Mouse (Mus musculus) stomach, embryonic 15.5 days (tissue): ENCODE measurements around the gene Foxb1. TPM values are rescaled to one million over a fixed set of nuclear protein-coding genes. Genes with fewer than 3 reads are reported as not detected.

Experiments
- ATAC-seq: fragments of 200-750 bp; cut with Nextera tagmentation; 2 replicates; pipeline ENCODE4 v1.8.0; 2017; ENCODE audit warnings: low read depth, moderate number of reproducible peaks, moderate TSS enrichment; ENCODE audit not compliant: insufficient read depth, low FRiP score
- H3K27ac ChIP-seq: fragments of 300-500 bp; sonication (generic); 2 replicates; pipeline ENCODE4 v1.5.1; 2015; ENCODE audit warnings: mild to moderate bottlenecking, inconsistent platforms
- H3K27me3 ChIP-seq: fragments of 300-500 bp; sonication (generic); replicated peaks from 2 replicates; pipeline ENCODE4 v1.6.1; 2015; ENCODE audit warnings: inconsistent platforms
- H3K36me3 ChIP-seq: fragments of 300-500 bp; sonication (generic); 2 replicates; pipeline ENCODE4 v1.6.1; 2015; ENCODE audit warnings: inconsistent platforms
- H3K4me1 ChIP-seq: fragments of 300-500 bp; sonication (generic); 2 replicates; pipeline ENCODE4 v1.6.1; 2015; ENCODE audit warnings: inconsistent platforms
- H3K4me2 ChIP-seq: fragments of 300-500 bp; sonication (generic); 2 replicates; pipeline ENCODE4 v1.6.1; 2015; ENCODE audit warnings: mild to moderate bottlenecking, inconsistent platforms
- H3K4me3 ChIP-seq: fragments of 300-500 bp; sonication (generic); replicated peaks from 2 replicates; pipeline ENCODE4 v1.5.1; 2015; ENCODE audit warnings: inconsistent platforms
- H3K9ac ChIP-seq: fragments of 300-500 bp; sonication (generic); 2 replicates; pipeline ENCODE4 v1.6.1; 2015; ENCODE audit warnings: inconsistent platforms
- H3K9me3 ChIP-seq: fragments of 300-500 bp; sonication (generic); 2 replicates; pipeline ENCODE4 v1.6.1; 2016; ENCODE audit warnings: inconsistent platforms
- WGBS: fragments of 180-500 bp; shearing (Covaris S2); methylation state at CpG from one replicate; pipeline ENCODE4 v1.1.7; 2015; 5-methylcytosine and 5-hydroxymethylcytosine counted together
- polyA plus RNA-seq: library from polyadenylated mRNA; unstranded; fragments of >200 nt; fragmentation: Nextera tagmentation; extraction: Ambion mirVana; gene quantifications from 2 replicates; pipeline ENCODE4 v1.2.1, GENCODE M21; 2015

Foxb1 gene
- polyA plus RNA-seq, 1 experiment from 2014 or later, result 0.05 TPM

DNA sequence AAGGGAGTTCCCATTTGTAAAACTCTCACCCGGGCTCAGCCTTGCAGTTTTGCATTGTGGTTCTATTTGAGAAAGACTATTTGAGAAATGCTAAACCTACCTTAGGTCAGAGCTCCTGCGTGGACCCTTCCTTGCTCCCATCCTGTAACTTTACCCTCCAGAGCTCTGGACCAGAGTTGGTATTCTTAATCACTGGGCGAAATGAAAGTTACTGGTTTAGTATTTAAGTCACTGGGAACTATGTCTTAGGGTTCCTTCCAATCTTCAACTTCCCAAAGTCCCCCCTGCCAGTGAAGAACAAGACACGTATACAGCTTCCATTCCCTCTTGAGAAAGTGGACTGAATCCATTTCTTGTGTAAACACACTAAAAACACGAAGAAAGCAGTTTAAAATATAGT lies 5.6 kb downstream of the Foxb1 start:
- no peak overlapping the region for H3K9ac ChIP-seq
- H3K27ac ChIP-seq, result no peak overlapping the region
- H3K4me1 ChIP-seq, result 0 out of 2 replicates have a peak, but pooled peaks cover 8% of the 10 kb centered on the region
- no peak for ATAC-seq
- H3K27me3 ChIP-seq, result peaks cover 77% of the 10 kb centered on the region
- H3K4me3 ChIP-seq, result no peak overlapping the region
- H3K9me3 ChIP-seq, result no peaks in the 10 kb centered on the region
- no peak overlapping the region for H3K4me2 ChIP-seq
- H3K36me3 ChIP-seq, result no peaks in the 10 kb centered on the region
- 16% methylated on average over 5 of the region's 5 CpGs for WGBS

DNA sequence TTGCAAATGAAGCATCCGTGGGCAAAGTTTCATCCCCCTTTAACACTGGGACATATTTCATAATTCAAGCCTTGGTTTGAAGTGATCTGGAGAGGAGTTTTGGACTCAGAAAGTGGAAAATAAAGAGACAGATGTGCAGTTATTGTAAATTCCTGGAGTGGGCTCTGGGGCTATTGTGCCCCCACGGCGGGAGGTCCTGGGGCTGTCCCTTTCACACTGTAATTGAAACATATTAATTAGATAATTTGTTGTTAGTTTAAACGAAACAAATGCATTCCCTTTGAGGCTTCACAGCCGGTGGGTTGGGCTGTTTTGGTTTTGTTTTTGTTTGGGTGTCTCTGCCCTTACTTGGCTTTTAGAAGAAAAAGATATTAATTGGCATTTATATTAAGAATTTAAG lies 6.0 kb downstream of the Foxb1 start:
- Histone ChIP-seq H3K9me3 (no peaks in the 10 kb centered on the region), H3K27me3 (peaks cover 72% of the 10 kb centered on the region), H3K27ac (no peak overlapping the region), H3K36me3 (no peaks in the 10 kb centered on the region), H3K4me3 (no peak overlapping the region), H3K9ac (no peak overlapping the region), H3K4me1 (0 out of 2 replicates have a peak, but pooled peaks cover 7% of the 10 kb centered on the region), H3K4me2 (no peak overlapping the region)
- WGBS, result 12% methylated on average over 5 of the region's 5 CpGs
- ATAC-seq, result no peak

DNA sequence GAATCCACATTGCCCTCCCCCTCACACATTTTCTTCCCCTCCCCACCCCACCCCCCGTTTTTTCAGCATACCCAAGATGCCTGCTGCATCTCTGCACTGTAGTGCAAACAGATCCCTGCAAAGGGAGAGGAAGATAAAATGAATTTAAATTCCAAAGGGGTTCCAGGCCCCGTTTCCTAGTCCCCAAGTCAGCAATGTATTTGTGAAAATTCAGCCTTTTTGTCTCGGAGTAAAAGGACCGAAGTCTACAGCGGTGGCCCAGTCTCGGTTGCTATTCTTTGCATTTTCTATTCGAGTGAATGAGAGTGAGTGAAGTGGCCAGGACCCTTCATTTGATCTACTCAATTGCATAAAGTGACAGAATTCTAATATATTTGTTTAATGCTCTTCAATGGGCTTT lies 6.4 kb downstream of the Foxb1 start:
- no peak overlapping the region for H3K27ac ChIP-seq
- H3K27me3 ChIP-seq, result peaks cover 68% of the 10 kb centered on the region
- no peak overlapping the region for H3K4me2 ChIP-seq
- H3K36me3 ChIP-seq, result no peaks in the 10 kb centered on the region
- 8% methylated on average over 7 of the region's 7 CpGs for WGBS
- H3K9me3 ChIP-seq, result no peaks in the 10 kb centered on the region
- H3K4me3 ChIP-seq, result no peak overlapping the region
- no peak overlapping the region for H3K9ac ChIP-seq
- 0 out of 2 replicates have a peak, but pooled peaks cover 3% of the 10 kb centered on the region for H3K4me1 ChIP-seq
- no peak for ATAC-seq

DNA sequence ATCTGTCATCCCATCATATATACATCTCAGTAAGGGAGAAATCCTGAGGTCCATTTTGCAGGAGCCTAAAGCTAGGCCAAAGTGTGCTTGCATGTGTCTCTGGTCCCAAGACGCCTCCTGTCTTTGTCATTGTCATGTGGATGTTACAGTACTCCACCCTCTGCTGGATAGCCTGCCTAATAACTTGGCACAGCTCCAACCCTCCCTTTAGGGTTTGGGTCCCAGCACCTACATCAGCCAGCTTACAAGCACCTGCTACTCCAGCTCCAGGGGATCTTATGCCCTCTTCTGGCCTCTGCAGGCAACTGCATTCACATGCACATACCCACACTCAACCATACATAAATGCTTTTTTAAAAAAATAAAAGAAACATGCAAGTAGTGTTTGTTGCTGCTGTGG lies 12.8 kb downstream of the Foxb1 start:
- no peak overlapping the region for H3K4me2 ChIP-seq
- WGBS, result 97% methylated on average over 1 of the region's 1 CpGs
- H3K4me1 ChIP-seq, result no peaks in the 10 kb centered on the region
- no peak overlapping the region for H3K27ac ChIP-seq
- H3K4me3 ChIP-seq, result no peak overlapping the region
- H3K27me3 ChIP-seq, result peaks cover 11% of the 10 kb centered on the region; the same call in 1 of the 2 replicates
- H3K9ac ChIP-seq, result no peak overlapping the region
- ATAC-seq, result no peak
- no peaks in the 10 kb centered on the region for H3K36me3 ChIP-seq
- no peaks in the 10 kb centered on the region for H3K9me3 ChIP-seq

DNA sequence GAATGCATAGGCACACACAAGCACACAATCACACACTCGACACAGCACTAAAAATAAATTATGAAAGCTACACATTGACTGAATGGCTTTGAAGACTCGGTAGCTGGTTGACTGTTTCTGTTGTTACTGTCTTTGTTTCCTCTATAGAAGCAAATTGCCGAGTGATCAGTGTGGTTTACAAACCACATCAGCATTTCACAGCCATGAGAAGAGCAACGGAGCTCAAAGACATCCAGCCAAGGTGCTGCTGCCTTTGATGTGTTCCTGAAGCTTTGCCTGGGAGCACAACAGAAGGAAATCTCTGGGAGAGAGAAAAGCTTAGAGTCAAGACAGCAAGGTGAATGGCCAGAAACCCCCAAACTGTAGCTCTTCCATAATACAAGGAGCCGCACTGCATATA lies 32.0 kb downstream of the Foxb1 start:
- no peaks in the 10 kb centered on the region for H3K9me3 ChIP-seq
- no peak overlapping the region for H3K4me2 ChIP-seq
- H3K4me1 ChIP-seq, result no peaks in the 10 kb centered on the region
- no peaks in the 10 kb centered on the region for H3K36me3 ChIP-seq
- ATAC-seq, result no peak
- WGBS, result 47% methylated on average over 5 of the region's 5 CpGs
- no peak overlapping the region for H3K27ac ChIP-seq
- no peak overlapping the region for H3K4me3 ChIP-seq
- H3K9ac ChIP-seq, result no peak overlapping the region
- H3K27me3 ChIP-seq, result no peaks in the 10 kb centered on the region

DNA sequence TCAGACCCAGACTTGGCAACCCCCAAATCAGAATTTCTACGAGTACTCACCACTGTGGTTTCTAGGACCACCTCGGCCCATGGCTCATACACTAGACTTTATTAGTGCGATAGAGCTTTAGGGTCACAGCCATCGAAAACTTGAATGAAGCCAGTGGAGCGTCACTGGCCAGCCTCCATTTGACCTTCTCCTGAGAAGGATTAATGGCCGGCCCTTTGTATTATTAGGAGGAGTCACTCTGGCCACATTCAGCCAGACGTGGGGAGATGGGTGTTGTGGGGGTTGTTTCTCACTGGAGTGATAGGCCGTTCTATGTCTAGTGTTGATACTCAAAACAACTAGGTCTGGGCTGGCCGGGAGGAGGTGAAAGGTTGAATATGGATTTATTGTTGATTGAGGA lies 42.3 kb downstream of the Foxb1 start:
- Histone ChIP-seq H3K9ac (no peak overlapping the region), H3K36me3 (no peaks in the 10 kb centered on the region), H3K4me3 (no peak overlapping the region), H3K27me3 (no peaks in the 10 kb centered on the region), H3K9me3 (no peaks in the 10 kb centered on the region), H3K4me1 (peaks cover 9% of the 10 kb centered on the region; the same call in 1 of the 2 replicates), H3K4me2 (no peak overlapping the region), H3K27ac (no peak overlapping the region)
- 83% methylated on average over 9 of the region's 9 CpGs for WGBS
- ATAC-seq, result no peak

DNA sequence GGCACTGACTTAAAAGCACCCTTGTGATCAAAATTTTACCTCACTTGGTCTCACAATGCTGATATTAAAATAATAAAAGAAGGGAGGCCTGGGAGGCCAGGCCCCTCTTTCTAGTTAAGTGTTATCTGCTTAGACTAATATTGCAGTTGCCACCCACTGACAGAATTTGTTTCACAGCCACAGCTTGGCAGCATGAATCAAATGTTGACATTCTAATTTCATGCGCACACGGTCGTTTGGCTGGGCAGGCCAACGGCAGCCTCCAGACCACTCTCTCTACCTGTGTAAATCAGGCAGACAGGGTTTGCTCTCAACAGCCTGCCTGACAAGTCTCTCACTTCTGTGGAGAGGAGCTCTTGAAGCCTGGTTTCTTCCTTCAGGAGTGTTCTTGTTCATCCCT lies 44.4 kb downstream of the Foxb1 start:
- no peak overlapping the region for H3K4me3 ChIP-seq
- H3K4me2 ChIP-seq, result no peak overlapping the region
- ATAC-seq, result peak; percentile 36; the same call in 1 of the 2 replicates
- no peak overlapping the region for H3K9ac ChIP-seq
- H3K27ac ChIP-seq, result no peak overlapping the region
- 23% methylated on average over 4 of the region's 4 CpGs for WGBS
- no peaks in the 10 kb centered on the region for H3K36me3 ChIP-seq
- no peaks in the 10 kb centered on the region for H3K9me3 ChIP-seq
- no peaks in the 10 kb centered on the region for H3K27me3 ChIP-seq
- peaks cover 11% of the 10 kb centered on the region for H3K4me1 ChIP-seq

DNA sequence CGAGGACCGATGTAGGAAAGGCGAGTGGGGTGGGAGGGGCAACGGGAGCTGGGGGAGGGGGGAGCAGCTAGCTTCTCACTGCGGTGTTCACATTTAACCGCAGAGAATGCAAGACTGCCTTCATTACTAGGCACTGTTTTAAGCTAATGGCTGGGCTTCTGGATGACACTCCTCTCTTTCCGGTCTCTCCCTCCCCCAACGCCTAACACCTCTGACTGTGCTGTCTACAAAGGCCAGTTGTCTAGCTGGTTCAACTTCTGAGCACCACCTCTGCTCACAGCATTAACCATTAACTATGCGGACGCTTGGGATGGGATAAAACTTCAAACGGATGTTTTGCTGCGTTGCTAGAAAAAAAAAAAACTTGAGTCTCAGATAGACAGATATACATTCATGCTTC lies 45.3 kb downstream of the Foxb1 start:
- ATAC-seq, result no peak; the same call in 1 of the 2 replicates
- Histone ChIP-seq H3K9me3 (no peaks in the 10 kb centered on the region), H3K9ac (no peak overlapping the region), H3K36me3 (no peaks in the 10 kb centered on the region), H3K27ac (no peak overlapping the region), H3K27me3 (no peaks in the 10 kb centered on the region), H3K4me2 (peak overlapping the region; percentile 21; the same call in 1 of the 2 replicates), H3K4me1 (peaks cover 11% of the 10 kb centered on the region), H3K4me3 (no peak overlapping the region)
- WGBS, result 18% methylated on average over 12 of the region's 12 CpGs

DNA sequence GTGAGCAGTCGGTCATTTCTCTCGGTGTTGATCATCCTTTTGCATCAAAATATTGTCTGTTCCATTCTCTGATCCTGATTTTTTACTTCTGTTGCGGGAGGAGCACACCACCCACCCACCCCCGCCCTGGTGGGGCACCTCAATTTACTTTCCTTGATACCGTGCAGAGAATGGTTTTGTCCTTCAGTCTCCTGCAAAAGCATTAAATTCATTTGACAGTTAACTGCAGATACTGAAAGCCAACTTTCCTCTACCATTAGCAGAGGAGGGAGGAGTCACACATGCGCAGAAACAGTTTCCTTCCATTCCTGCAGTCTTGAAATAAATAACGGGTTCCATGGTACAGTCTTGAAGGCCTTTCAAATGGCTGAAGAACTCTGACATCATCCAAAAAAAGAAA lies 46.4 kb downstream of the Foxb1 start:
- no peak overlapping the region for H3K4me2 ChIP-seq
- no peak overlapping the region for H3K27ac ChIP-seq
- no peak overlapping the region for H3K9ac ChIP-seq
- no peaks in the 10 kb centered on the region for H3K27me3 ChIP-seq
- no peaks in the 10 kb centered on the region for H3K36me3 ChIP-seq
- no peak for ATAC-seq
- no peak overlapping the region for H3K4me3 ChIP-seq
- no peaks in the 10 kb centered on the region for H3K9me3 ChIP-seq
- 47% methylated on average over 7 of the region's 7 CpGs for WGBS
- H3K4me1 ChIP-seq, result peaks cover 11% of the 10 kb centered on the region

DNA sequence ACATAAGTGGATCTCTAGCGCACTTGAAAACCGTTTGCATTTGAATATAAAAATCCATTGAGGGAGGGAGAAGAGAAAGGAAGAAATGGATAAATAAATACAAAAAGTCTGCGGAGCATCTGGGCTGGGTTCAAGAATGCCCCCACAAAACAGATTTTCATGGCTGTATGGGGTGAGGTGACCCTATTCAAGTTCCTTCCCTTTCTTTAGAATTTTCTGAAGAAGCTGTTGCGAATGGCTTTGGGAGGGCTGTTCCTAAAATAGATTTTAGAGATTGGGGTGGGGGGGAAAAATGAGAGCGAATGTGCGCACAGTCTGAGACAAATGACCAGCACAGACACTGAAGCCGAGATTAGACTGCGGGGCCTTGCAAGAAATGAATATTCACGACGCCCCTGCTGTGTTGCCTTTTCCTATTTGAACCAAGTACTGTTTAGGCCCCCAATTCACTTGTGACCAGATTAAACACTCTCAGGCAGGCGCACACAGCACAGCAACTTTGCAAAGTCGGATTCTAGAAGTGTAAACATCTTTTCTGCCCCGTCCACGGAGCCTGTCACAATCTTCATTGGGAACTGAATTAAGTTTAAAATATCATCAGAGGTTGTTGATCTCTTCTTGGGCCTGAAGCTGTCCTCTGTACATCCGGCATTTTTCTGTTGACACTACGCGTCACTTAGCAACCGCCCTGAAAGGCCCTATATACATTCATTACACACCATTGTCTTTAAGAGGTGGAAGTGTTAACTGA lies 47.0 kb downstream of the Foxb1 start:
- no peak overlapping the region for H3K9ac ChIP-seq
- no peaks in the 10 kb centered on the region for H3K36me3 ChIP-seq
- ATAC-seq, result no peak
- no peaks in the 10 kb centered on the region for H3K27me3 ChIP-seq
- no peak overlapping the region for H3K27ac ChIP-seq
- WGBS, result 35% methylated on average over 18 of the region's 18 CpGs
- H3K4me2 ChIP-seq, result no peak overlapping the region
- peaks cover 11% of the 10 kb centered on the region for H3K4me1 ChIP-seq
- no peak overlapping the region for H3K4me3 ChIP-seq
- no peaks in the 10 kb centered on the region for H3K9me3 ChIP-seq

DNA sequence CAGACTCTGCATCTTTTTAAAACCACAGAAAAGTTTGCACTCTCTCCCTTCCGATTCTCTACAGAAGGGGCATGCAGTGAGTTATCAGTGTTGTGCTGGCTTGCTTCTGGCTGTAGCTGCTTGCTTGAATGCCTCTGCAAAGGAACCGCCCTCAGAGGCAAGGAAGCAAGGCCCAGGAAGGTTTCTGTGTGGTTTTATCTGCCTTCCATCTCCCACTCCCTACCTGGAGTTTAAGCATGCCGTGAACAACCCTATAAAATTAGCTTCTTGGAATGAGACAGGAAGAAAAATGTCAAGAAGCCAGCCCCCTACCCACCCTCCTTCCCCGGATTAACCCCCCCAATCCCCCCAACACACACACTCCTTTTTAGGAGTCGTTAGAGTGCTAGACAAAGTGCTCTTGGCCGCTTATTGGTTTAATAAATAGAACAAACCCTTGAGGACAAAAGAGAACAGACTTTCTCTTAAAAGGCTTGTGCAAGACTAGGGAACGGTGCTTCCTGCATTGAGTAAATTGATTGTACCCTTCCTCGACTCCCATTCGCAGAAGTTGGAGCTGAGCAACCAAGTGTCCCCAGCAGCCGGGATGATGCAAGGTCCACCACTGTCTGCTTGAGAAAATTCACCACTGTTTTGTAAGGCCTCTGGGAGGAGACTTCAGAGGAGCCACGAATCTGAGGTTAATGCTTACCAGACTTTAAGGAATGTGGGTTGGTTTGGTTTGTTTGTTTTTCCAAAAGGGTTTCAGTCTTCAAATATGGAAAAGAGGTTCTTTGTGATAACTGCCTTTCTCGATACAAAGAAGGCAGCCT lies 47.8 kb downstream of the Foxb1 start:
- Histone ChIP-seq H3K9me3 (no peaks in the 10 kb centered on the region), H3K27me3 (no peaks in the 10 kb centered on the region), H3K36me3 (no peaks in the 10 kb centered on the region), H3K4me3 (no peak overlapping the region), H3K4me2 (0 out of 2 replicates have a peak overlapping the region, but pooled peaks have one; percentile 2), H3K4me1 (peaks cover 11% of the 10 kb centered on the region), H3K27ac (peak overlapping the region; percentile 35; the same call in 1 of the 2 replicates), H3K9ac (no peak overlapping the region)
- 25% methylated on average over 12 of the region's 12 CpGs for WGBS
- no peak for ATAC-seq
